Mouse (Mus musculus): ENCODE results near the gene Bbs5.

- TF ChIP-seq CTCF (conservative IDR thresholded peaks at IDR 0.05; ENCODE audit: insufficient read depth, insufficient read length, low read depth, low read length) (no peak), POLR2A (IDR thresholded peaks at IDR 0.05; ENCODE audit: low read depth, low read length) (no peak)
Observed at GRCm38 (mm10) chr2:69630792-69631191, 16.2 kb upstream of the Bbs5 start.
